Mouse (Mus musculus): Measurements from ENCODE around the gene Ppp1r3d. TPM values are rescaled to one million over a fixed set of nuclear protein-coding genes. Genes with fewer than 3 reads are reported as not detected.

Ppp1r3d gene
- total and polyA plus RNA-seq, 3 experiments, result not detected

- Histone ChIP-seq H3K27me3 (replicated peaks) (peaks cover 18% of the 10 kb centered on the region), H3K9ac (ENCODE audit: insufficient read depth, low read depth) (no peak overlapping the region), H3K36me3 (replicated peaks in 1 of 2; ENCODE audit: control insufficient read depth in 1 of 2, insufficient read depth in 1 of 2, low read length in 1 of 2) (no peaks in the 10 kb centered on the region), H3K4me3 (replicated peaks in 1 of 3; ENCODE audit: low read depth in 2 of 3, low read length in 2 of 3, poor library complexity in 1 of 3) (no peak overlapping the region), H3K4me2 (ENCODE audit: insufficient read depth, low read depth, poor library complexity, severe bottlenecking) (no peak overlapping the region), H3K9me3 (replicated peaks; ENCODE audit: low read length) (peaks cover 7% of the 10 kb centered on the region), H3K27ac (ENCODE audit: insufficient read depth, low read depth) (no peak overlapping the region), H3K4me1 (ENCODE audit: control insufficient read depth in 1 of 2, insufficient read depth in 2 of 2) (no peaks in the 10 kb centered on the region), H3K79me2 (replicated peaks; ENCODE audit: control insufficient read depth, extremely low read depth, insufficient read depth, poor library complexity, severe bottlenecking) (no peaks in the 10 kb centered on the region)
- dilution Hi-C loops (cut with MboI; ENCODE audit: extremely low pct_ligation_motif_present, extremely low pct_unique_long_range_greater_than_20kb, low sequenced_read_pairs), result no loop called here
- TF ChIP-seq ZKSCAN1 (IDR thresholded peaks at IDR 0.05; ENCODE audit: borderline replicate concordance, low read depth, low read length), result no peak
- TF ChIP-seq HCFC1 (IDR thresholded peaks at IDR 0.05; ENCODE audit: low read depth, low read length), result no peak
- no peak for TF ChIP-seq MEF2A (IDR thresholded peaks at IDR 0.05; ENCODE audit: borderline replicate concordance, low read depth, low read length)
- TF ChIP-seq NRF1 (IDR thresholded peaks at IDR 0.05; ENCODE audit: low read depth, low read length), result no peak
- TF ChIP-seq E2F4 (IDR thresholded peaks at IDR 0.05; ENCODE audit: insufficient replicate concordance, low read depth, low read length), result no peak
- no peak for TF ChIP-seq UBTF (IDR thresholded peaks at IDR 0.05; ENCODE audit: low read depth, low read length)
- in situ Hi-C loops (cut with MboI; ENCODE audit: low pct_ligation_motif_present, low pct_unique_long_range_greater_than_20kb, low sequenced_read_pairs), result no loop called here
- DNase-seq (ENCODE audit: extremely low read depth), result no peak
Measured at GRCm38 (mm10) chr2:178457414-178457813, 43.1 kb upstream of the Ppp1r3d start.

- dilution Hi-C loops (cut with MboI; ENCODE audit: extremely low pct_ligation_motif_present, extremely low pct_unique_long_range_greater_than_20kb, low sequenced_read_pairs), result no loop called here
Measured at GRCm38 (mm10) chr2:178454664-178455516, 40.6 kb upstream of the Ppp1r3d start.

More at GRCm38 (mm10) chr2:178454664-178455516, 40.6 kb upstream of the Ppp1r3d start:
- Histone ChIP-seq H3K4me1 (ENCODE audit: control insufficient read depth in 1 of 2, insufficient read depth in 2 of 2) (no peaks in the 10 kb centered on the region), H3K27ac (ENCODE audit: insufficient read depth, low read depth) (no peak overlapping the region), H3K27me3 (replicated peaks) (peaks cover 20% of the 10 kb centered on the region), H3K4me3 (replicated peaks in 1 of 3; ENCODE audit: low read depth in 2 of 3, low read length in 2 of 3, poor library complexity in 1 of 3) (no peak overlapping the region), H3K79me2 (replicated peaks; ENCODE audit: control insufficient read depth, extremely low read depth, insufficient read depth, poor library complexity, severe bottlenecking) (no peaks in the 10 kb centered on the region), H3K9me3 (replicated peaks; ENCODE audit: low read length) (no peaks in the 10 kb centered on the region), H3K36me3 (replicated peaks in 1 of 2; ENCODE audit: control insufficient read depth in 1 of 2, insufficient read depth in 1 of 2, low read length in 1 of 2) (no peaks in the 10 kb centered on the region), H3K9ac (ENCODE audit: insufficient read depth, low read depth) (no peak overlapping the region), H3K4me2 (ENCODE audit: insufficient read depth, low read depth, poor library complexity, severe bottlenecking) (no peak overlapping the region)
- no peak for TF ChIP-seq KAT2A (IDR thresholded peaks at IDR 0.05; ENCODE audit: insufficient replicate concordance, low read length)
- no peak for TF ChIP-seq POLR2A (IDR thresholded peaks at IDR 0.05; ENCODE audit: low read depth, low read length)
- no peak for TF ChIP-seq ZNF384 (IDR thresholded peaks at IDR 0.05; ENCODE audit: low read depth, low read length)
- TF ChIP-seq BHLHE40 (IDR thresholded peaks at IDR 0.05; ENCODE audit: low read depth, low read length), result no peak
- TF ChIP-seq SMC3 (IDR thresholded peaks at IDR 0.05; ENCODE audit: low read depth, low read length), result no peak
- no peak for TF ChIP-seq RAD21 (IDR thresholded peaks at IDR 0.05; ENCODE audit: low read depth, low read length)
- TF ChIP-seq RCOR1 (conservative IDR thresholded peaks at IDR 0.05; ENCODE audit: low read depth, low read length), result no peak
- no peak for TF ChIP-seq NELFE (IDR thresholded peaks at IDR 0.05; ENCODE audit: low read depth, low read length)
- TF ChIP-seq CTCF (conservative IDR thresholded peaks at IDR 0.05 in 1 of 2, IDR thresholded peaks at IDR 0.05 in 1 of 2; ENCODE audit: low read depth in 2 of 2, low read length in 2 of 2), result no peak
- TF ChIP-seq MYC (IDR thresholded peaks at IDR 0.05; ENCODE audit: low read depth, low read length), result no peak
- TF ChIP-seq UBTF (IDR thresholded peaks at IDR 0.05; ENCODE audit: low read depth, low read length), result no peak
- TF ChIP-seq MEF2A (IDR thresholded peaks at IDR 0.05; ENCODE audit: borderline replicate concordance, low read depth, low read length), result no peak
- no peak for TF ChIP-seq POLR2AphosphoS2 (IDR thresholded peaks at IDR 0.05; ENCODE audit: low read depth, low read length)
- no peak for TF ChIP-seq JUND (conservative IDR thresholded peaks at IDR 0.05; ENCODE audit: low read depth, low read length)
- DNase-seq (ENCODE audit: extremely low read depth), result no peak
- in situ Hi-C loops (cut with MboI; ENCODE audit: low pct_ligation_motif_present, low pct_unique_long_range_greater_than_20kb, low sequenced_read_pairs), result no loop called here

Measured in CH12.LX (cell line).